Mouse (Mus musculus): Measurements from ENCODE around the gene Mcrip1. TPM values are rescaled to one million over a fixed set of nuclear protein-coding genes. Genes with fewer than 3 reads are reported as not detected.
"Not testable (repeated sequence)": the region's sequence is repeated elsewhere in the genome, so short reads cannot be mapped to it uniquely, and the experiment has no call there.

Gene Mcrip1
- polyA plus RNA-seq, 1 experiment from 2014 or later, result 245 TPM

- Histone ChIP-seq H3K9ac (ENCODE audit: low read depth, low read length) (no peak overlapping the region), H3K36me3 (ENCODE audit: control insufficient read depth, insufficient read depth, low read length) (peaks cover 67% of the 10 kb centered on the region), H3K27me3 (replicated peaks; ENCODE audit: control insufficient read depth, insufficient read depth, low read length) (no peaks in the 10 kb centered on the region), H3K9me3 (ENCODE audit: control insufficient read depth, low read length) (no peaks in the 10 kb centered on the region), H3K4me2 (ENCODE audit: low read length) (no peak overlapping the region), H3K4me3 (ENCODE audit: low read length) (no peak overlapping the region), H3K27ac (ENCODE audit: low read depth, low read length) (no peak overlapping the region), H3K4me1 (ENCODE audit: control insufficient read depth, insufficient read depth, low read depth, low read length) (no peaks in the 10 kb centered on the region)
- WGBS, result 90% methylated on average over 9 of the region's 9 CpGs
- ATAC-seq, result no peak
Measured at GRCm38 (mm10) chr11:120565114-120565513, 15.6 kb upstream of the Mcrip1 start.

DNA sequence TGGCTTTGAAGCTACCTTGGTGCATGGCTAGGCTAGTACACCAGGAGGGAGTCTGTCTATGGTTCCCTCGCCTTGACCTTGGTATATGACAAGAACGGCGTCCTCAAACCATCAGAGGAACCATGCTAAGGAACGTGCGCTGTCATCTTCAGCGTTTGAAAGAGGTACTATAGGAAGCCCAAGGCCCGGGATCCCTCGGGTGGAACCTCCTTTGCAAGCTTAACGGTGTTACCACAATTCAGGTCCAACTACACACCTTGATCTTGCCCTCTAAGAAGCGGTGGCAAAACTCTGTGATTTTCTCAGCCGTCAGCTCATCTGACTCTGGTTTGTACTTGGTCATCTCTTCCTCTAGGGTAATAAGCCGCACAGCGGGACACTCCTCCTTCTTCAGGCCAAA lies 13.4 kb upstream of the Mcrip1 start:
- Histone ChIP-seq H3K4me2 (ENCODE audit: low read length) (no peak overlapping the region), H3K9me3 (ENCODE audit: control insufficient read depth, low read length) (no peaks in the 10 kb centered on the region)
- no peak for ATAC-seq

DNA sequence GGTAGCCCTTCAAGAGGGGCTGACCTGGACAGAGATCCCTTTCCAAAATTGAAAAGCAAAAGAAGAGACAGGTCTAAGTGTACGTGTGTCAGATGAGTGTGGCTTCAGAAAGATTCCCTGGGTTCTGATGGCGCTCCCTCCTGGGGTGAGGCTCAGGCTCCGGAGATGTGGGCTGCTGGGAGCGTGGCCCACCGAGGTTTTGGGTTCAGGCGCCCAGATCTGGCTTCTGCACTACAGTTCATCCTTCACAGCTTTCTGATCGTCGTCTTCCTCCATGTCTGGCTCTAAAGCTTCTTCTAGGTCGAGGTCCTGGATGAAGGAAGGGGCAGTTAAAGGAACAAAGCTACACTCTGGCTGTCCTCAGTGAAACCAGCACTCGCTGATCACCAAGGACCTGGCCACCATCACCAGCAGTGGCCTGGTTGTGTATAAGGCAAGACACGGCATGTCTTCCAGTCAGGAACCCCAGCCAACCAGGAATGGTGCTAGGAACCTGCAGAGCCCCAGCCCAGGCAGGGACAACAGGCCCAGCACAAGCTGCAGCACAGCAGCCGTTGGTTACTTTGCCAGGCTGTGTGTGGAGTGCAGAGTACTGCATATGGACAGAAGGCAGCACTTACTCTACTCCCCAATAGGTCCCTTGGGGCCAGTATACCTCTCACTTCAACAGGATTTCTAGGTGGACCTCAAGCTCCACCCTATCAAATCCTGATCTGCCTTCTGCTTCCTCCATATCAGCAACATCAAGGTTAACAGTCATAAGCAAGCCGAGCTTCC lies 11.6 kb upstream of the Mcrip1 start:
- Histone ChIP-seq H3K27ac (ENCODE audit: low read depth, low read length) (no peak overlapping the region), H3K36me3 (ENCODE audit: control insufficient read depth, insufficient read depth, low read length) (peaks cover 57% of the 10 kb centered on the region), H3K4me1 (ENCODE audit: control insufficient read depth, insufficient read depth, low read depth, low read length) (no peaks in the 10 kb centered on the region), H3K4me2 (ENCODE audit: low read length) (no peak overlapping the region), H3K9me3 (ENCODE audit: control insufficient read depth, low read length) (no peaks in the 10 kb centered on the region), H3K27me3 (replicated peaks; ENCODE audit: control insufficient read depth, insufficient read depth, low read length) (no peaks in the 10 kb centered on the region), H3K9ac (ENCODE audit: low read depth, low read length) (no peak overlapping the region), H3K4me3 (ENCODE audit: low read length) (no peak overlapping the region)
- WGBS, result 94% methylated on average over 13 of the region's 13 CpGs
- ATAC-seq, result no peak

More for the DNA sequence above, 13.4 kb upstream of the Mcrip1 start:
- no peak overlapping the region for H3K27ac ChIP-seq (ENCODE audit: low read depth, low read length)
- H3K27me3 ChIP-seq (replicated peaks; ENCODE audit: control insufficient read depth, insufficient read depth, low read length), result no peaks in the 10 kb centered on the region
- no peak overlapping the region for H3K4me3 ChIP-seq (ENCODE audit: low read length)
- H3K36me3 ChIP-seq (ENCODE audit: control insufficient read depth, insufficient read depth, low read length), result peaks cover 66% of the 10 kb centered on the region
- 97% methylated on average over 13 of the region's 13 CpGs for WGBS
- H3K4me1 ChIP-seq (ENCODE audit: control insufficient read depth, insufficient read depth, low read depth, low read length), result no peaks in the 10 kb centered on the region
- H3K9ac ChIP-seq (ENCODE audit: low read depth, low read length), result no peak overlapping the region

DNA sequence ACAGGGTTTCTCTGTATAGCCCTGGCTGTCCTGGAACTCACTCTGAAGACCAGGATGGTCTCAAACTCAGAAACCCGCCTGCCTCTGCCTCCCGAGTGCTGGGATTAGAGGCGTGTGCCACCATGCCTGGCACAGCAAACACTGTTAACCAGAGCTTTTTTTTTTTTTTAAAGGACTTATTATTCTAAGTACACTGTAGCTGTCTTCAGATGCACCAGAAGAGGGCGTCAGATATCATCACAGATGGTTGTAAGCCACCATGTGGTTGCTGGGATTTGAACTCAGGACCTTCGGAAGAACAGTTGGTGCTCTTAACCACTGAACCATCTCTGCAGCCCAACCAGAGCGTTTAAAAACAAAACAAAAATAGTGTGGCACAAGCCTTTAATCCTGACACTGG lies 9.3 kb upstream of the Mcrip1 start:
- H3K27ac ChIP-seq (ENCODE audit: low read depth, low read length); H3K4me2 ChIP-seq (ENCODE audit: low read length); H3K9ac ChIP-seq (ENCODE audit: low read depth, low read length); H3K27me3 ChIP-seq (replicated peaks; ENCODE audit: control insufficient read depth, insufficient read depth, low read length); ATAC-seq; H3K9me3 ChIP-seq (ENCODE audit: control insufficient read depth, low read length); H3K4me3 ChIP-seq (ENCODE audit: low read length); H3K4me1 ChIP-seq (ENCODE audit: control insufficient read depth, insufficient read depth, low read depth, low read length): not testable (repeated sequence)
- 88% methylated on average over 6 of the region's 6 CpGs for WGBS
- H3K36me3 ChIP-seq (ENCODE audit: control insufficient read depth, insufficient read depth, low read length), result peaks cover 44% of the 10 kb centered on the region

- Histone ChIP-seq H3K9ac (ENCODE audit: low read depth, low read length) (no peak overlapping the region), H3K9me3 (ENCODE audit: control insufficient read depth, low read length) (no peaks in the 10 kb centered on the region), H3K4me1 (ENCODE audit: control insufficient read depth, insufficient read depth, low read depth, low read length) (peaks cover 2% of the 10 kb centered on the region), H3K4me3 (ENCODE audit: low read length) (no peak overlapping the region), H3K36me3 (ENCODE audit: control insufficient read depth, insufficient read depth, low read length) (peaks cover 9% of the 10 kb centered on the region; the same call in 1 of the 2 replicates), H3K27ac (ENCODE audit: low read depth, low read length) (no peak overlapping the region), H3K27me3 (replicated peaks; ENCODE audit: control insufficient read depth, insufficient read depth, low read length) (no peaks in the 10 kb centered on the region), H3K4me2 (ENCODE audit: low read length) (no peak overlapping the region)
- ATAC-seq, result no peak
- WGBS, result 86% methylated on average over 2 of the region's 2 CpGs
Measured at GRCm38 (mm10) chr11:120555260-120555659, 5.7 kb upstream of the Mcrip1 start.

DNA sequence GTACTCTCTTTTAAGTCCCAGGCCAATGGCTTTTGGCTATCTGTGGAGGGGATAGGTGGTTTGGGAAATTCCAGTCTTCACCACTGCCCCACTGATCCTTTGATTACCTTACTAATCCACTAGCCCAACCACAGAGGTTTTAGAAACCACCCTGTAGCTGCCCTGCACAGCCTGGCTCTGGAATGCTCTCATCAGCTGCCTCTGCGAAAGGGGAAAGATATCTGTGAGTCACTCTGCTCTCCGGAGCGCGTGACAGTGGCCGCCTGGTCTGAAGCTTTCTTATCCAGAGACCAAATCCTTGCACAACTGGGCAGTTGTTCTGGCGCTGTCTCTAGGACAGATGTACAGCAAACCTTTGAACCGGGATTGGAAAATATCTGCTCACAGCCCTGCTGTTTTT lies 5.3 kb upstream of the Mcrip1 start:
- ATAC-seq, result no peak
- Histone ChIP-seq H3K27me3 (replicated peaks; ENCODE audit: control insufficient read depth, insufficient read depth, low read length) (no peaks in the 10 kb centered on the region), H3K36me3 (ENCODE audit: control insufficient read depth, insufficient read depth, low read length) (peaks cover 5% of the 10 kb centered on the region; the same call in 1 of the 2 replicates), H3K9ac (ENCODE audit: low read depth, low read length) (no peak overlapping the region), H3K27ac (ENCODE audit: low read depth, low read length) (no peak overlapping the region), H3K9me3 (ENCODE audit: control insufficient read depth, low read length) (no peaks in the 10 kb centered on the region), H3K4me3 (ENCODE audit: low read length) (no peak overlapping the region), H3K4me1 (ENCODE audit: control insufficient read depth, insufficient read depth, low read depth, low read length) (peaks cover 6% of the 10 kb centered on the region), H3K4me2 (ENCODE audit: low read length) (no peak overlapping the region)
- WGBS, result 86% methylated on average over 7 of the region's 7 CpGs

GRCm38 (mm10) chr11:120552736-120553135 lies 3.2 kb upstream of the Mcrip1 start:
- no peak overlapping the region for H3K27ac ChIP-seq (ENCODE audit: low read depth, low read length)
- no peak overlapping the region for H3K4me3 ChIP-seq (ENCODE audit: low read length)
- no peak overlapping the region for H3K4me2 ChIP-seq (ENCODE audit: low read length)
- no peaks in the 10 kb centered on the region for H3K36me3 ChIP-seq (ENCODE audit: control insufficient read depth, insufficient read depth, low read length)
- no peak overlapping the region for H3K9ac ChIP-seq (ENCODE audit: low read depth, low read length)
- no peak for ATAC-seq
- H3K27me3 ChIP-seq (replicated peaks; ENCODE audit: control insufficient read depth, insufficient read depth, low read length), result no peaks in the 10 kb centered on the region
- H3K9me3 ChIP-seq (ENCODE audit: control insufficient read depth, low read length), result no peaks in the 10 kb centered on the region
- H3K4me1 ChIP-seq (ENCODE audit: control insufficient read depth, insufficient read depth, low read depth, low read length), result peaks cover 18% of the 10 kb centered on the region
- 83% methylated on average over 5 of the region's 5 CpGs for WGBS

- Histone ChIP-seq H3K27ac (ENCODE audit: low read depth, low read length) (peak within 1 kb of the TSS; percentile 90), H3K27me3 (replicated peaks; ENCODE audit: control insufficient read depth, insufficient read depth, low read length) (no peaks in the 10 kb centered on the region), H3K36me3 (ENCODE audit: control insufficient read depth, insufficient read depth, low read length) (no peaks in the 10 kb centered on the region), H3K9me3 (ENCODE audit: control insufficient read depth, low read length) (no peaks in the 10 kb centered on the region), H3K4me2 (ENCODE audit: low read length) (peak within 1 kb of the TSS; percentile 68), H3K4me1 (ENCODE audit: control insufficient read depth, insufficient read depth, low read depth, low read length) (peaks cover 20% of the 10 kb centered on the region), H3K9ac (ENCODE audit: low read depth, low read length) (peak within 1 kb of the TSS; percentile 87), H3K4me3 (ENCODE audit: low read length) (peak within 1 kb of the TSS; percentile 71)
- WGBS, result 93% methylated on average over 28 of the region's 28 CpGs
- no peak for ATAC-seq
Measured at GRCm38 (mm10) chr11:120550810-120551440, 1.4 kb upstream of the Mcrip1 start, which contains the start of gene Ppp1r27. Gene Ppp1r27, minus strand, starts transcription at chr11:120551132.

DNA sequence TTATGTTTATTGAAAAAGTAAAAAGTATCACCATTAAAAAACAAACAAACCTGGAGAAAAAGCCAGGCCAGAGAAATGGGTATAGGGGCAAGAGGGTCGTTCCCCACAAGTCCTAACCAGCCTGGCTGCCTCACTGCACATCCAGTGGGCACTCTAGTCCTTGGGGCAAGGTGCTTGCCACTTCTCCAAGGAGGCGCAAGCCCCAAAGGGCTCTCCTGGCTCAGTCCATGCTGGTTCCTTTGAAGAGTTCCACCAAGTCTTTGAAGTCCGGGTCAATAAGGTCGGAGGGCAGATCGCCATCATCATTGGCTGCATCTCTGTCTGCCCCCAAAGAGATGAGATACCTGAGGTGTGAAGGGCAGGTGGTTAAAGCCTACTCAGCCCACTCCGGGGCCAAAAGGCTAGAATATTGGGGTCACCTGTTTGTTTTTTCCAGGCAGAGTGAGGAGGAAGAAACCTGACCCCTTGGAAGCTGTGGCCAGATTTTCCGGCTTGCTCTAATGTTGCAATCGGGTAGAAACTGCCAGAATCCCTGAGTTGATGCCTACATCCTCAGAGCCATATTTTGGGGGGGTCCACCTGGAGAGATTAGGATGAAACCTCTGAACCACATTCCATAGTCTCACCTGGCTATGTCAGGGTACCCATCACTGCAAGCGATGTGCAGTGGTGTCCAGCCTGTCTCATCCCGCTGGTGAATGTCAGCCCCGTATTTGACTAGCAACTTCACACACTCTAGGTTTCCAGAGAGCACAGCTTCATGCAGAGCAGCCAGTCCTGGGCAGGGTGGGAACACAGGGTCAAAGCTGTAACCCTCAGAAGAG lies 671 bp upstream of the Mcrip1 start:
- peaks cover 20% of the 10 kb centered on the region for H3K4me1 ChIP-seq (ENCODE audit: control insufficient read depth, insufficient read depth, low read depth, low read length)
- peak; percentile 1; the same call in 1 of the 2 replicates for ATAC-seq
- WGBS, result 74% methylated on average over 11 of the region's 11 CpGs

More for the DNA sequence above, 671 bp upstream of the Mcrip1 start:
- Histone ChIP-seq H3K9me3 (ENCODE audit: control insufficient read depth, low read length) (no peaks in the 10 kb centered on the region), H3K4me2 (ENCODE audit: low read length) (peak overlapping the region; percentile 68), H3K9ac (ENCODE audit: low read depth, low read length) (peak overlapping the region; percentile 87), H3K36me3 (ENCODE audit: control insufficient read depth, insufficient read depth, low read length) (no peaks in the 10 kb centered on the region), H3K27me3 (replicated peaks; ENCODE audit: control insufficient read depth, insufficient read depth, low read length) (no peaks in the 10 kb centered on the region), H3K27ac (ENCODE audit: low read depth, low read length) (peak overlapping the region; percentile 90), H3K4me3 (ENCODE audit: low read length) (peak overlapping the region; percentile 71)

Data from hindbrain, embryonic 16.5 days (tissue).